Mouse (Mus musculus) small intestine, adult 2 months (tissue): ENCODE data around the gene Tctn1.

Experiments used
- CTCF ChIP-seq: fragments of 200-500 bp; IDR thresholded peaks from 2 replicates; pipeline ENCODE4 v1.5.1; 2012; ENCODE audit warnings: low read depth, mild to moderate bottlenecking, control low read depth, inconsistent platforms, low read length, moderate library complexity, mixed read lengths; ENCODE audit not compliant: insufficient replicate concordance, insufficient read length; ENCODE audit errors: extremely low read depth
- POLR2A ChIP-seq: fragments of 200-500 bp; IDR thresholded peaks from 2 replicates; pipeline ENCODE4 v1.6.1; 2012; ENCODE audit warnings: low read depth, mild to moderate bottlenecking, control low read depth, inconsistent platforms, low read length, moderate library complexity

DNA sequence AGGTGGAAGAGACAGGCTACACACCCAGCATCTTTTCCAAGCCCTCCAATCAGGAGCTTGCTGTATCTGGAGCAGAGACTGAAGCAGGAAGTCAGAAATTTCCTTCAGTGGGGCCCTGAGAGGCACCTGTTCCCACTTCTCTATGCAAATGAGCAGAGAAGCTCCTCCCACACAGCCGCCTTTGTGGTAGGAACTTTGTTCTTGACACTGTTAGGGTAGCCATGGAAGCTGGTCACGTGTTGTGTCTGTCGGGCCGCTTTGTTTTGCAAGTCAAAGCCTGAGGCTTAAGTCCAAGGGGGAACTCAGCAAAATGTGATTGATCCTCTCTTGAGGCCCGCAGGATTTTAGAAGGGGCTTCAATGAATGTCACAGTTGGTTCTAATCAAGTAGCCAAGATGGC, 10.5 kb upstream of the Tctn1 start:
- TF ChIP-seq POLR2A (no peak), CTCF (no peak)
